Mouse (Mus musculus) testis, adult 2 months (tissue): ENCODE results near the gene Gm10382.

ENCODE experiments used
- CTCF ChIP-seq: fragments of 200-500 bp; IDR thresholded peaks from 2 replicates; pipeline ENCODE4 v1.5.1; 2012; ENCODE audit warnings: low read depth, mild to moderate bottlenecking, inconsistent platforms, low read length, moderate library complexity; ENCODE audit not compliant: control insufficient read depth, insufficient read depth, insufficient replicate concordance
- POLR2A ChIP-seq: fragments of 200-500 bp; IDR thresholded peaks from 2 replicates; pipeline ENCODE4 v1.6.1; 2012; ENCODE audit warnings: low read depth, mild to moderate bottlenecking, inconsistent platforms, low read length, moderate library complexity; ENCODE audit not compliant: control insufficient read depth

DNA sequence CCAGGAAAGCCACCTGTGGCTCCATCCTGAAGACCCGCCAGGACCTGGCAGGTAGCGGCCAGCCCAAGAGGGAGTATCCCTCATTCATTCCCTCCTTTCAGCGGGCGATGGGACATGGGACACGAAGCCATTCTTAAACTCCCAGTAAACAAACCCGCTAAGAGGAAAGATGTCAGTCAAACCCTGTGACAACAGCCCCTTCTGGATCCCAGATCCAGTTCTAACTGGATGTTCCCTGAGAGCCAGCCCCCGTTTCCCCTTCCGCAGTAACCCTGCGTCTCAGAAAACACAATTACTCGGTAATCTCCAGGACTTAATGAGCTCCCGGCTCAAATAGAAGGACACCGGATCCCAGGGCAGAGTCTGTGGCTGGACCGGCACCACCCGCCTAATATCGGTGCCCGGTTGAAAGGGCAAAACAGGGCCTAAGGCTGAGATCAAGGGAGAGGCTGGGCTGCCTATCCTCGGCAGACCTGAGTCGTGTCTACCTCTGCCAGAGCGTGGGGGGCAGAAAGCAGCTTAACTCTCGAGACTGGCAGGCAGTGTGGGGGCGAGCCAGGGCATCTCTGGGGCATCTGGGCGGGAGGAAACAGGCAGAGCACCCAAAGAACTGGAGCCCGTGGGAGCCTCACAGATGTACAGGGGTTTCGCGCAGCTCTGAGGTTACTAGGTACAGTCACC is 49.1 kb upstream of the Gm10382 start:
- no peak for TF ChIP-seq CTCF
- no peak for TF ChIP-seq POLR2A
